In genomic region chr13:27945062-27945461, GRCm38 (mm10) we compare ENCODE assay signal across 9 mouse cellular contexts.
DNase-seq lines count a peak whose midpoint lies in the region; ATAC-seq and TF ChIP-seq lines count a peak whose summit lies in the region.
"Had no signal": no experiment of that assay in that cellular context is flagged by ENCODE, and none has a peak within 500 bp of the region (broad histone marks: within the 10 kb centered on the region; RNA-seq: fewer than 3 reads in every experiment).

No protein-coding gene starts in this region.

- H3K27me3 ChIP-seq in testis, adult 2 months (ENCODE audit: control insufficient read depth, insufficient read depth, low read length): no peaks in the 10 kb centered on the region
- no peaks in the 10 kb centered on the region for H3K27me3 ChIP-seq in limb, embryonic 11.5 days (ENCODE audit: control insufficient read depth, insufficient read depth, low read length)
- H3K27me3 ChIP-seq: heart, embryonic 15.5 days had no signal

- peak; percentile 48 for ATAC-seq in inflammation-experienced regulatory T-cells, adult 6 months
- no peak for ATAC-seq in limb, embryonic 11.5 days (ENCODE audit: insufficient number of reproducible peaks, low FRiP score, low TSS enrichment, low read depth)

- WGBS in limb, embryonic 11.5 days: 51% methylated on average over 3 of the region's 3 CpGs

- H3K36me3 ChIP-seq in testis, adult 2 months (ENCODE audit: control insufficient read depth, insufficient read depth, low read length): no peaks in the 10 kb centered on the region
- H3K36me3 ChIP-seq in limb, embryonic 11.5 days (ENCODE audit: control insufficient read depth, insufficient read depth, low read length): no peaks in the 10 kb centered on the region
- H3K36me3 ChIP-seq: heart, embryonic 15.5 days had no signal

- H3K9me3 ChIP-seq in limb, embryonic 11.5 days (ENCODE audit: control insufficient read depth, low read length): no peaks in the 10 kb centered on the region
- H3K9me3 ChIP-seq: heart, embryonic 15.5 days had no signal

- H3K4me1 ChIP-seq in testis, adult 2 months (ENCODE audit: control insufficient read depth, insufficient read depth, low read length): no peaks in the 10 kb centered on the region
- no peaks in the 10 kb centered on the region for H3K4me1 ChIP-seq in limb, embryonic 11.5 days (ENCODE audit: control insufficient read depth, insufficient read depth, low read length)
- H3K4me1 ChIP-seq: heart, embryonic 15.5 days had no signal

- TF ChIP-seq POLR2A in testis, adult 2 months (IDR thresholded peaks at IDR 0.05; ENCODE audit: control insufficient read depth, low read depth, low read length): no peak

- no peak overlapping the region for H3K9ac ChIP-seq in limb, embryonic 11.5 days (ENCODE audit: low read length)
- H3K9ac ChIP-seq: heart, embryonic 15.5 days had no signal

- H3K27ac ChIP-seq in testis, adult 2 months (ENCODE audit: control insufficient read depth, insufficient read depth, low read depth, low read length): no peak overlapping the region
- no peak overlapping the region for H3K27ac ChIP-seq in limb, embryonic 11.5 days (replicated peaks; ENCODE audit: low read depth, low read length)
- H3K27ac ChIP-seq: heart, embryonic 15.5 days had no signal

- TF ChIP-seq CTCF in testis, adult 2 months (IDR thresholded peaks at IDR 0.05; ENCODE audit: control insufficient read depth, insufficient read depth, insufficient replicate concordance, low read depth, low read length): peak; percentile 20; the same call in 1 of the 2 replicates

- no peak overlapping the region for H3K4me2 ChIP-seq in limb, embryonic 11.5 days (ENCODE audit: low read depth, severe bottlenecking)
- H3K4me2 ChIP-seq: heart, embryonic 15.5 days had no signal

- H3K4me3 ChIP-seq in testis, adult 2 months (ENCODE audit: control insufficient read depth, low read depth, low read length): no peak overlapping the region
- H3K4me3 ChIP-seq in limb, embryonic 11.5 days (ENCODE audit: low read depth, low read length): no peak overlapping the region
- H3K4me3 ChIP-seq: heart, embryonic 15.5 days had no signal

- peak; percentile 17 for DNase-seq in cerebellum, adult 11 months
- DNase-seq in cerebellum, adult 11-12 months: no peak
- no peak for DNase-seq in testis, postnatal 14 days (ENCODE audit: low spot score)
- DNase-seq in cerebellum, postnatal 36 days: peak; percentile 39 to 54
- DNase-seq in limb, embryonic 11.5 days (ENCODE audit: low spot score): peak; percentile 61
- DNase-seq in spleen, postnatal 36 days (ENCODE audit: low spot score in 2 of 2): peak; percentile 2 to 11

Comparison
In these comparisons a context has a peak if more than half of its experiments do, and no peak if none do; other contexts are left out.
1. DNase-seq: peak in cerebellum, adult 11 months (single experiment), cerebellum, postnatal 36 days (2 of 2), limb, embryonic 11.5 days (single experiment) and spleen, postnatal 36 days (2 of 2); none in cerebellum, adult 11-12 months (single experiment) and testis, postnatal 14 days (single experiment).